22 mouse cellular contexts compared by ENCODE assay signal in the genomic region with DNA sequence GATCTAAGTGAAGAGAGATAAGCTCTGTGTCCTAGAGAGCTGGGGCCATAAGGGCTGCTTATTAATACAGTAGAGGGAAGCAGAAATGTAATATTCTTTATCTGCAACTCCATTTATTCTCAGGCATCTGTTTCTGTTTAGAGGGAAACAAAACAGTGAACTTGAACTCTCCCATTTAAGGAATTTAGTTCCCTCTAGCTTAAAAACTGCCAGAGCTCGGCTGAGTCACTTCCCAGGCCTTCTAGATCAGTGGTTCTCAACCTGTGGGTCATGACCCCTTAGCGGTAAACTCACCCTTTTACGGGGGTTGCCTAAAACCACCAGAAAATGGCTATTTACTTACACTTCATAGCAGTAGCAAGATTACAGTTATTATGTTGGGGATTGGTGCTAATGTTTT. TPM values are rescaled to one million over a fixed set of nuclear protein-coding genes. Genes with fewer than 3 reads are reported as not detected.
"Had no signal": no experiment of that assay in that cellular context is flagged by ENCODE, and none has a peak within 500 bp of the region (broad histone marks: within the 10 kb centered on the region; RNA-seq: fewer than 3 reads in every experiment).

No protein-coding gene starts in this region.

- DNase-seq: kidney, adult 8-10 months; kidney, postnatal 10 days; kidney, postnatal 36 days; layer of hippocampus, adult 9-11 months; liver, postnatal 0 days; lung, embryonic 14.5 days; right cerebral cortex, postnatal 25 days; spleen, adult 18-20 months; thymus, postnatal 25 days had no signal

- H3K9ac ChIP-seq: kidney, embryonic 15.5 days; limb, embryonic 15.5 days; liver, embryonic 14.5 days; liver, postnatal 0 days; lung, embryonic 14.5 days; midbrain, embryonic 12.5 days; midbrain, embryonic 15.5 days; neural tube, embryonic 13.5 days; stomach, embryonic 15.5 days had no signal

- H3K4me1 ChIP-seq: kidney, embryonic 15.5 days; midbrain, embryonic 15.5 days; neural tube, embryonic 13.5 days; stomach, embryonic 15.5 days had no signal

- H3K4me3 ChIP-seq: kidney, embryonic 15.5 days; layer of hippocampus, adult 2 months; limb, embryonic 15.5 days; midbrain, embryonic 12.5 days; midbrain, embryonic 15.5 days; neural tube, embryonic 13.5 days; stomach, embryonic 15.5 days had no signal

- H3K4me2 ChIP-seq: kidney, embryonic 15.5 days; limb, embryonic 15.5 days; liver, embryonic 11.5 days; lung, embryonic 14.5 days; midbrain, embryonic 12.5 days; midbrain, embryonic 15.5 days; neural tube, embryonic 13.5 days; stomach, embryonic 15.5 days had no signal

- H3K36me3 ChIP-seq: kidney, embryonic 15.5 days; limb, embryonic 15.5 days; midbrain, embryonic 12.5 days; midbrain, embryonic 15.5 days; stomach, embryonic 15.5 days had no signal

- H3K9me3 ChIP-seq: kidney, embryonic 15.5 days; limb, embryonic 15.5 days; midbrain, embryonic 12.5 days; midbrain, embryonic 15.5 days; neural tube, embryonic 13.5 days; stomach, embryonic 15.5 days had no signal

- ATAC-seq: liver, postnatal 0 days; lung, postnatal 0 days; midbrain, embryonic 15.5 days had no signal

- H3K27me3 ChIP-seq: kidney, embryonic 15.5 days; limb, embryonic 15.5 days; midbrain, embryonic 12.5 days; midbrain, embryonic 15.5 days; neural tube, embryonic 13.5 days; stomach, embryonic 15.5 days had no signal

- H3K27ac ChIP-seq: kidney, embryonic 15.5 days; layer of hippocampus, adult 2 months; limb, embryonic 15.5 days; liver, embryonic 14.5 days; macrophage; midbrain, embryonic 12.5 days; midbrain, embryonic 15.5 days; neural tube, embryonic 13.5 days; stomach, embryonic 15.5 days had no signal

RNA-seq across cellular contexts. Expression of gene Rgs8, which starts 32.8 kb away (rescaled TPM):
- total RNA-seq: megakaryocyte, adult 5-6 weeks; neutrophil, adult 5-6 weeks had no signal
- polyA plus RNA-seq: liver, postnatal 0 days; macrophage had no signal

RNA-seq across cellular contexts. Expression of gene Rgs16, which starts 54.5 kb away (rescaled TPM):
- total RNA-seq: megakaryocyte, adult 5-6 weeks; neutrophil, adult 5-6 weeks had no signal
